Mouse (Mus musculus) adrenal gland, adult (tissue): ENCODE results near the gene Vmn1r50.
"Not testable (repeated sequence)": the region's sequence is repeated elsewhere in the genome, so short reads cannot be mapped to it uniquely, and the experiment has no call there.

ENCODE experiments used
- DNase-seq, 2 experiments: peaks; one replicate each; pipeline ENCODE4 v3.0.0; 2022 to 2023; ENCODE audit warnings: low spot score in 1 of 2; ENCODE audit not compliant: inconsistent age in 2 of 2

Gene Vmn1r50

GRCm38 (mm10) chr6:90101130-90101529 is at the start of gene Vmn1r50:
TSS of gene Vmn1r50 (plus strand) at chr6:90101430.
- no peak for DNase-seq

- DNase-seq, result no peak
Measured at GRCm38 (mm10) chr6:90078406-90078805, 22.8 kb upstream of the Vmn1r50 start, which contains the start of gene Vmn1r49. TSS of gene Vmn1r49 (minus strand) at chr6:90078506.

GRCm38 (mm10) chr6:90100566-90100965 is 664 bp upstream of the Vmn1r50 start:
- DNase-seq, result no peak

GRCm38 (mm10) chr6:90122296-90122695 is 21.1 kb downstream of the Vmn1r50 start, which contains the start of gene Vmn1r51:
TSS of gene Vmn1r51 (plus strand) at chr6:90122596.
- DNase-seq, result not testable (repeated sequence)
